Mouse (Mus musculus) ES-Bruce4 (cell line): ENCODE data around the gene Cpsf6. TPM values are rescaled to one million over a fixed set of nuclear protein-coding genes. Genes with fewer than 3 reads are reported as not detected.

Source experiments
- H3K27ac ChIP-seq: 2 replicates; pipeline ENCODE4 v1.5.1; 2012; ENCODE audit warnings: low read length, inconsistent platforms; ENCODE audit not compliant: insufficient read depth
- H3K27me3 ChIP-seq: 2 replicates; pipeline ENCODE4 v1.6.1; 2012; ENCODE audit warnings: mild to moderate bottlenecking, low read length, inconsistent platforms; ENCODE audit not compliant: control insufficient read depth, poor library complexity, insufficient read depth, severe bottlenecking
- H3K36me3 ChIP-seq: 2 replicates; pipeline ENCODE4 v1.6.1; 2012; ENCODE audit warnings: inconsistent platforms, mild to moderate bottlenecking, low read length, moderate library complexity; ENCODE audit not compliant: control insufficient read depth, poor library complexity, insufficient read depth, severe bottlenecking
- H3K4me1 ChIP-seq: one replicate; pipeline ENCODE4 v1.8.1; 2011; ENCODE audit warnings: low read length; ENCODE audit not compliant: control insufficient read depth, insufficient read depth
- H3K4me3 ChIP-seq: 2 replicates; pipeline ENCODE4 v1.5.1; 2011; ENCODE audit warnings: low read depth, mild to moderate bottlenecking, low read length
- H3K9ac ChIP-seq: 2 replicates; pipeline ENCODE4 v1.6.1; 2012; ENCODE audit warnings: low read depth, mild to moderate bottlenecking, inconsistent platforms; ENCODE audit not compliant: poor library complexity, severe bottlenecking
- H3K9me3 ChIP-seq: replicated peaks from 2 replicates; pipeline ENCODE4 v1.6.1; 2012; ENCODE audit warnings: mild to moderate bottlenecking, low read length, inconsistent platforms; ENCODE audit not compliant: control insufficient read depth, poor library complexity, insufficient read depth, severe bottlenecking
- CTCF ChIP-seq: IDR thresholded peaks from one replicate; pipeline ENCODE4 v1.8.1; 2011; ENCODE audit warnings: low read depth, low read length
- EP300 ChIP-seq: IDR thresholded peaks from 2 replicates; pipeline ENCODE4 v1.6.1; 2011; ENCODE audit warnings: low read depth, low read length; ENCODE audit not compliant: insufficient read depth
- POLR2A ChIP-seq: IDR thresholded peaks from one replicate; pipeline ENCODE4 v1.8.1; 2011; ENCODE audit warnings: low read length; ENCODE audit not compliant: insufficient read depth
- polyA plus RNA-seq: library from polyadenylated mRNA; stranded (reverse); fragments of >200 nt; gene quantifications from 2 replicates; pipeline ENCODE4 v1.2.4, GENCODE M21; 2011; ENCODE audit warnings: low read depth; ENCODE audit not compliant: missing spikeins, insufficient read depth, insufficient read length

Cpsf6 gene
- polyA plus RNA-seq, 1 experiment: 205 TPM

GRCm38 (mm10) chr10:117411131-117411530 lies 31.3 kb upstream of the Cpsf6 start:
- Histone ChIP-seq H3K9me3 (no peaks in the 10 kb centered on the region), H3K4me1 (peaks cover 9% of the 10 kb centered on the region), H3K36me3 (no peaks in the 10 kb centered on the region), H3K9ac (peak overlapping the region; percentile 35; the same call in 1 of the 2 replicates), H3K27me3 (no peaks in the 10 kb centered on the region), H3K27ac (peak overlapping the region; percentile 96), H3K4me3 (no peak overlapping the region)
- TF ChIP-seq CTCF (no peak), POLR2A (no peak), EP300 (no peak)

GRCm38 (mm10) chr10:117410481-117411048 lies 30.8 kb upstream of the Cpsf6 start:
- Histone ChIP-seq H3K27ac (peak overlapping the region; percentile 96), H3K9ac (peak overlapping the region; percentile 35; the same call in 1 of the 2 replicates), H3K4me1 (peaks cover 9% of the 10 kb centered on the region), H3K4me3 (no peak overlapping the region), H3K27me3 (no peaks in the 10 kb centered on the region), H3K9me3 (no peaks in the 10 kb centered on the region), H3K36me3 (no peaks in the 10 kb centered on the region)
- TF ChIP-seq CTCF (no peak), POLR2A (no peak), EP300 (no peak)

- no peaks in the 10 kb centered on the region for H3K9me3 ChIP-seq
- no peak overlapping the region for H3K4me3 ChIP-seq
- no peaks in the 10 kb centered on the region for H3K27me3 ChIP-seq
- peaks cover 9% of the 10 kb centered on the region for H3K4me1 ChIP-seq
- H3K9ac ChIP-seq: no peak overlapping the region
- no peaks in the 10 kb centered on the region for H3K36me3 ChIP-seq
- H3K27ac ChIP-seq: no peak overlapping the region
- TF ChIP-seq CTCF: no peak
- no peak for TF ChIP-seq POLR2A
- no peak for TF ChIP-seq EP300
Measured at GRCm38 (mm10) chr10:117409373-117410354, 29.8 kb upstream of the Cpsf6 start.

- no peaks in the 10 kb centered on the region for H3K27me3 ChIP-seq
- H3K9ac ChIP-seq: no peak overlapping the region
- TF ChIP-seq CTCF (no peak), POLR2A (no peak), EP300 (no peak)
- peaks cover 9% of the 10 kb centered on the region for H3K4me1 ChIP-seq
- H3K9me3 ChIP-seq: no peaks in the 10 kb centered on the region
- no peak overlapping the region for H3K27ac ChIP-seq
- no peak overlapping the region for H3K4me3 ChIP-seq
- no peaks in the 10 kb centered on the region for H3K36me3 ChIP-seq
Measured at GRCm38 (mm10) chr10:117408545-117409372, 28.9 kb upstream of the Cpsf6 start.

GRCm38 (mm10) chr10:117407734-117408288 lies 28.0 kb upstream of the Cpsf6 start:
- no peak for TF ChIP-seq POLR2A
- no peak for TF ChIP-seq CTCF
- no peak for TF ChIP-seq EP300
- Histone ChIP-seq H3K9me3 (no peaks in the 10 kb centered on the region), H3K4me1 (peaks cover 7% of the 10 kb centered on the region), H3K4me3 (no peak overlapping the region), H3K9ac (no peak overlapping the region), H3K27me3 (no peaks in the 10 kb centered on the region), H3K36me3 (no peaks in the 10 kb centered on the region), H3K27ac (no peak overlapping the region)
